Mouse (Mus musculus): ENCODE measurements around the gene Duxbl1. TPM values are rescaled to one million over a fixed set of nuclear protein-coding genes. Genes with fewer than 3 reads are reported as not detected.
"Not testable (repeated sequence)": the region's sequence is repeated elsewhere in the genome, so short reads cannot be mapped to it uniquely, and the experiment has no call there.

Duxbl1 gene
- polyA plus RNA-seq (2012; rRNA removed): 8.7 and 8.8 TPM in 2 replicates

- not testable (repeated sequence) for DNase-seq (ENCODE audit: low read depth)
These were observed at the start of gene Duxbl1 for GRCm38 (mm10) chr14:25978371-25979241. Gene Duxbl1 (plus strand): TSS chr14:25978577.

- DNase-seq (ENCODE audit: low read depth): not testable (repeated sequence)
These were observed 41.3 kb upstream of the Duxbl1 start for GRCm38 (mm10) chr14:25936867-25937630.

GRCm38 (mm10) chr14:25938004-25938403 lies 40.4 kb upstream of the Duxbl1 start, which contains the start of gene Cphx1:
Gene Cphx1 (plus strand): TSS chr14:25938304.
- not testable (repeated sequence) for DNase-seq (ENCODE audit: low read depth)

GRCm38 (mm10) chr14:25957861-25958260 lies 20.5 kb upstream of the Duxbl1 start:
- DNase-seq (ENCODE audit: low read depth): not testable (repeated sequence)

- DNase-seq (ENCODE audit: low read depth): peak; percentile 54
These were observed 1.0 kb downstream of the Duxbl1 start for GRCm38 (mm10) chr14:25979242-25979941.

- DNase-seq (ENCODE audit: low read depth): peak; percentile 0
These were observed 3.5 kb downstream of the Duxbl1 start for GRCm38 (mm10) chr14:25981880-25982279.

GRCm38 (mm10) chr14:26007462-26007861 lies 29.1 kb downstream of the Duxbl1 start:
- DNase-seq (ENCODE audit: low read depth): not testable (repeated sequence)

- not testable (repeated sequence) for DNase-seq (ENCODE audit: low read depth)
These were observed 38.0 kb downstream of the Duxbl1 start for GRCm38 (mm10) chr14:26016414-26016813.

GRCm38 (mm10) chr14:26021555-26021954 lies 43.2 kb downstream of the Duxbl1 start:
- not testable (repeated sequence) for DNase-seq (ENCODE audit: low read depth)

- not testable (repeated sequence) for DNase-seq (ENCODE audit: low read depth)
These were observed 44.5 kb downstream of the Duxbl1 start for GRCm38 (mm10) chr14:26022831-26023230.

- DNase-seq (ENCODE audit: low read depth): not testable (repeated sequence)
These were observed 47.3 kb downstream of the Duxbl1 start for GRCm38 (mm10) chr14:26025653-26026052.

GRCm38 (mm10) chr14:26034364-26034763 lies 56.0 kb downstream of the Duxbl1 start:
- DNase-seq (ENCODE audit: low read depth): not testable (repeated sequence)

GRCm38 (mm10) chr14:26035439-26035838 lies 57.1 kb downstream of the Duxbl1 start:
- DNase-seq (ENCODE audit: low read depth): not testable (repeated sequence)

Other genes with a start within 250 kb of the Duxbl1 start
- 14.8 and 19.6 TPM in 2 replicates for gene Zcchc24, start 209.5 kb upstream of the Duxbl1 start, polyA plus RNA-seq (2012; rRNA removed)
- 2.3 and 3.4 TPM in 2 replicates for gene Anxa11, start 136.4 kb upstream of the Duxbl1 start, polyA plus RNA-seq (2012; rRNA removed)
- gene Plac9a, start 75.5 kb upstream of the Duxbl1 start, polyA plus RNA-seq (2012; rRNA removed): 0.29 TPM in 1 of 2 replicates, not detected in the other
- gene Tmem254a, start 50.9 kb upstream of the Duxbl1 start, polyA plus RNA-seq (2012; rRNA removed): 3.0 and 3.4 TPM in 2 replicates
- 0.09 TPM in 1 of 2 replicates, not detected in the other for gene Cphx1, start 40.3 kb upstream of the Duxbl1 start, polyA plus RNA-seq (2012; rRNA removed)
- gene Gm9780, start 64.1 kb downstream of the Duxbl1 start, polyA plus RNA-seq (2012; rRNA removed): 6.8 and 7.7 TPM in 2 replicates
- gene Tmem254c, start 88.8 kb downstream of the Duxbl1 start, polyA plus RNA-seq (2012; rRNA removed): 1.9 TPM in 1 of 2 replicates, not detected in the other
- gene Cphx2, start 102.9 kb downstream of the Duxbl1 start, polyA plus RNA-seq (2012; rRNA removed): not detected in 2 replicates
- not detected in 2 replicates for gene Cphx3, start 103.7 kb downstream of the Duxbl1 start, polyA plus RNA-seq (2012; rRNA removed)
- gene Duxbl2, start 139.8 kb downstream of the Duxbl1 start, polyA plus RNA-seq (2012; rRNA removed): not detected in 2 replicates
- 2.8 and 3.0 TPM in 2 replicates for gene Plac9b, start 203.9 kb downstream of the Duxbl1 start, polyA plus RNA-seq (2012; rRNA removed)
- gene Tmem254b, start 228.5 kb downstream of the Duxbl1 start, polyA plus RNA-seq (2012; rRNA removed): 14.3 and 21.2 TPM in 2 replicates